22 mouse cellular contexts compared by ENCODE assay signal in genomic region chr14:117932163-117932851, GRCm38 (mm10).
A peak's percentile ranks its signal among the peaks of the same experiment; 100 is the strongest.
DNase-seq lines count a peak whose midpoint lies in the region; ATAC-seq lines count a peak whose summit lies in the region.
"Had no signal": no experiment of that assay in that cellular context is flagged by ENCODE, and none has a peak within 500 bp of the region (broad histone marks: within the 10 kb centered on the region; RNA-seq: fewer than 3 reads in every experiment).

No protein-coding gene starts in this region.

- H3K9me3 ChIP-seq in megakaryocyte, embryonic 14.5 days, result peaks cover 47% of the 10 kb centered on the region
- no peaks in the 10 kb centered on the region for H3K9me3 ChIP-seq in forebrain, embryonic 14.5 days (replicated peaks; ENCODE audit: control insufficient read depth, low read length)
- H3K9me3 ChIP-seq: forebrain, embryonic 10.5 days; forebrain, embryonic 15.5 days; heart, embryonic 10.5 days; heart, embryonic 13.5 days had no signal

- peak overlapping the region; percentile 50 for H3K4me3 ChIP-seq in megakaryocyte, embryonic 14.5 days (replicated peaks)
- H3K4me3 ChIP-seq in forebrain, embryonic 14.5 days (ENCODE audit: low read depth, low read length), result no peak overlapping the region
- H3K4me3 ChIP-seq: forebrain, embryonic 10.5 days; forebrain, embryonic 15.5 days; heart, adult 2 months; heart, embryonic 10.5 days; heart, embryonic 13.5 days had no signal

- H3K36me3 ChIP-seq in megakaryocyte, embryonic 14.5 days (replicated peaks; ENCODE audit: low read length), result no peaks in the 10 kb centered on the region
- no peaks in the 10 kb centered on the region for H3K36me3 ChIP-seq in forebrain, embryonic 14.5 days (ENCODE audit: control insufficient read depth, insufficient read depth, low read length)
- H3K36me3 ChIP-seq: forebrain, embryonic 10.5 days; forebrain, embryonic 15.5 days; heart, embryonic 10.5 days; heart, embryonic 13.5 days had no signal

- no peak overlapping the region for H3K9ac ChIP-seq in forebrain, embryonic 14.5 days (ENCODE audit: low read length)
- H3K9ac ChIP-seq: forebrain, embryonic 15.5 days; heart, embryonic 13.5 days; hindbrain, embryonic 14.5 days had no signal

- H3K4me1 ChIP-seq in megakaryocyte, embryonic 14.5 days, result no peaks in the 10 kb centered on the region
- peaks cover 4% of the 10 kb centered on the region; the same call in 1 of the 2 replicates for H3K4me1 ChIP-seq in forebrain, embryonic 14.5 days (ENCODE audit: control insufficient read depth, insufficient read depth, low read length)
- H3K4me1 ChIP-seq: heart, embryonic 10.5 days had no signal

- no peak for ATAC-seq in megakaryocyte, adult 5-6 weeks (ENCODE audit: poor library complexity, severe bottlenecking)
- no peak for ATAC-seq in forebrain, embryonic 14.5 days
- ATAC-seq: CD4-positive, CD25-positive, alpha-beta regulatory T cell, adult 4 months; inflammation-experienced regulatory T-cells, adult 6 months; intestine, embryonic 16.5 days had no signal

- H3K27me3 ChIP-seq in megakaryocyte, embryonic 14.5 days (replicated peaks), result no peaks in the 10 kb centered on the region
- no peaks in the 10 kb centered on the region for H3K27me3 ChIP-seq in forebrain, embryonic 14.5 days (replicated peaks; ENCODE audit: control insufficient read depth, insufficient read depth, low read length)
- H3K27me3 ChIP-seq: forebrain, embryonic 15.5 days had no signal

- H3K4me2 ChIP-seq in forebrain, embryonic 14.5 days (ENCODE audit: low read length), result no peak overlapping the region
- H3K4me2 ChIP-seq: forebrain, embryonic 15.5 days; heart, embryonic 13.5 days; hindbrain, embryonic 14.5 days had no signal

- DNase-seq in ES-CJ7 (ENCODE audit: low read depth, low spot score), result peak; percentile 35
- DNase-seq in R1 (ENCODE audit: low read depth, low spot score), result peak; percentile 67
- no peak for DNase-seq in right cerebral cortex, postnatal 10 days (ENCODE audit: low spot score in 2 of 2)
- no peak for DNase-seq in forebrain, embryonic 14.5 days (ENCODE audit: low spot score)
- DNase-seq: adrenal gland, postnatal 10 days; adrenal gland, postnatal 36 days; cerebellum, adult 18-20 months; cerebellum, adult 9-10 months; cerebellum, postnatal 14 days; gastrocnemius, postnatal 25 days; heart, adult 2 months had no signal

- WGBS in forebrain, embryonic 14.5 days, result 96% methylated on average over 15 of the region's 17 CpGs

- H3K27ac ChIP-seq in forebrain, embryonic 14.5 days (ENCODE audit: low read depth, low read length), result no peak overlapping the region
- H3K27ac ChIP-seq: forebrain, embryonic 15.5 days; heart, adult 2 months; heart, embryonic 10.5 days; heart, embryonic 13.5 days; hindbrain, postnatal 0 days had no signal

Comparison
In these comparisons a context has a peak if more than half of its experiments do, and no peak if none do; other contexts are left out.
1. DNase-seq: peak in ES-CJ7 (single experiment) and R1 (single experiment); none in right cerebral cortex, postnatal 10 days (0 of 2) and forebrain, embryonic 14.5 days (single experiment).